Mouse (Mus musculus) right cerebral cortex, adult 2 months (tissue): ENCODE measurements around the gene Higd2a.
A peak's percentile ranks its signal among the peaks of the same experiment; 100 is the strongest.

Experiments used
- DNase-seq, 2 experiments: peaks; one replicate each; pipeline ENCODE4 v3.0.0; 2021 to 2022; ENCODE audit warnings: low spot score in 2 of 2

Gene Higd2a

DNA sequence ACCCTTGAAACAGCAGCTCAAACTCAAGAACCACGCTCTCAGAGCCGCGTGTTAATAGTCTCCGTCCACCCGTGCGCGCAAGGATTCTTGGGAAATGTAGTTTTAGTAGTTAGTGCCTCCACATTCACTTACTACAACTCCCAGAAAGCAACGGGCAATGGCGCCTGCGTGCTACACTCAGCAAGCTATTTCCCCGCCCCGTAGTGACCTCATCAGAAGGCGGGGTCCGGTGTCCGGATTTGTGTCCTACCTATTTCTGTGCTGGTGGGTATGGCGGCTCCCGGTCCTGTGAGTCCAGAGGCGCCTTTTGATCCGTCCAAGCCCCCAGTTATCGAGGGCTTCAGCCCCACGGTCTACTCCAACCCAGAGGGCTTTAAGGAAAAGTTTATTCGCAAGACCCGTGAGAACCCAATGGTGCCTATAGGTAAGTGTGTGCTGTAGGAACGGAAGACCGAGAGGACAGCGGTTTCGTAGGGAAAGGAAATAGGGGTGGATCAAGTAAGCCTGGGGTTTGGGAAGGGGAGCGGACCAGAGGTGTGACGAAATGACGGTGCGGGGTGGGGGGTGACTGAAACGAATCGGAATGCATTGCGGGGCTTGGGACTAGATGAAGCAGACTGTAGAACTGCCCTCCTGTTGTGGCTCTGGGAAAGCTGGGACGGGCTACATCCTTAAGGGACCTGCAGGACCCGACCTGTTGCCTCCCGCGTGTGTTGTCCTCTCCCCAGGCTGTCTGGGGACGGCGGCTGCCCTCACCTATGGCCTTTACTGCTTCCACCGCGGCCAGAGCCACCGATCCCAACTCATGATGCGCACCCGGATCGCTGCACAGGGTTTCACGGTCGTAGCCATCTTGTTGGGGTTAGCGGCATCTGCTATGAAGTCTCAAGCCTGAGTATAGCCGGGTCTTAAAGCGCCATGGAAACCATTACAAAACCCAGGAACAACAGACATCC is at the start of gene Higd2a, which contains the start of gene Nop16:
Higd2a (plus strand) TSS at position 212 of the 956 bp plus-strand sequence.
Nop16 (minus strand) TSS at position 95 of the 956 bp plus-strand sequence.
- DNase-seq: peak; percentile 98

- DNase-seq: no peak
Observed at GRCm38 (mm10) chr13:54548036-54548435, 42.0 kb upstream of the Higd2a start.

DNA sequence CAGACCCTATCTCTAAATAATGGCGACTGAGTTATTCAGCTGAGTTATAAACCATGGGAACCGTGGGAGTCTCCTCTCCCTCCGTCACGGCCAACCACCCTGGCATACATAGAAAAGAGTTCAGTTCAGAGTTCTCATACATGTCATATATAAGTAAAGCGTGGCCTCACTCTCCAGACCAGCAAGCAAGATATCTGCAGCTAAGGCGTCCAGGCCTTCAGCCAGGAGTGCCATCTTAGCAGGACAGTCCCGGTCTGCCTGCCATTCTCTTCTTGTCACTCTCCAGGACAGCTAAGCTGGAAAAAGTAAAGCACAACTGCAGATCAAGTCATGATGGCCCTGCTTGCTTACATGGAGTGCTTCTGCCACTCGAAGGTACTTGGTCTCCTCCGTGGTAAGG is 33.8 kb upstream of the Higd2a start:
- no peak for DNase-seq

- no peak for DNase-seq
Observed at GRCm38 (mm10) chr13:54556796-54557195, 33.2 kb upstream of the Higd2a start.

DNA sequence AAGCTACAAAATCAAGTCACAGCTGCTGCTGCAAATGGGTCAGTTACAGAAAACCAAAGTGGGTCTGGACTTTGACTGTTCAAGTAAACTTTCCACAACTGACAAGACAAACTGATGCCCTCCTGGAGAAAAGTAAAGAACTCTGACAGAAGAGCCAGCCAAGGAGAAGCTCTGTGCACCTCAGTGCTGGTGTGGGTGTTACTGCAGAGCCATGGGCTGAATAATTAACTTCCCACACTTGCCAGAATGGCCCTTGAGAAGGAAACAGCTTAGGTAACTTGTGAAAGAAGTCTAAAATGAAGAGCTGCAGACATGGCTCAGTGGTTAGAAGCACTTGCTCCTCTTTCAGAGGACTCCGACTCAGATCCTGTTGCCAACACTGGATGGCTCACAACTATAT is 32.4 kb upstream of the Higd2a start:
- DNase-seq: no peak

DNA sequence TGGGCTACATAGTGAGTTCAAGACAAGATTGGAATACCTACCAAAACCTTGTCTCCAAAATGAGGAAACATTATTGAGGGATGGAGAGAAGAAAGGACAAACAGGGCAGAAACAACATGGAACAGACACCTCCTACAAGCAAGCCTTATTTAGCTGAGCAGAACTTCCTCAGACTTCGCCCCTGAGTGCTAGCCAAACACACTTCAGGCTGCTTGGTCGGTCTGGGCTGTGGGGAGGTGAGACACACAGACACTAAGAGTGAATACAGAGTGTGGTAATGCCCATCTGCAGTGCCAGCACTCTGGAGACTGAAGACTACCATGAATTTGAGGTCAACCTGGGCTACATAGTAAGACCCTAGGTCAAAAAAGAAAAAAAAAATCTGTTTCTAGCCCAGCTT is 30.4 kb upstream of the Higd2a start:
- DNase-seq: no peak

DNA sequence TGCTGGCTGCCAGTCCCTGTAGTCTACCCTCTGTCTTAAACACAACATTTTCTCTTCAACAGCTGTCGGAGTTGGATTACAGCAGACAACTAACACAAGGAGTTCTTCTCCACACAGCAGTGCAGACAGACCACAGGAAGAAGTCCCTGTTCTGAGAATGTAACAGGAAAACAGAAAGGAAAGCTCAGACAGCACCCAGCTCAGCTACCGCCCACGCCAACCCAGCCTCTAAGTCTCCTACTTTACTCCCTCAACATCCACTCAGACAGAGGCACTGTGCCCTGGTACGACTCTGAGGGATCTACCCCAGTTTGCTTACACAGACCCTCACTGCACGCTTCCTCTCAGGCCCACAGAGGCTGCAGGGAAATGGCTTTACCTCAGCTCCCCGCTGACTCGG is 29.4 kb upstream of the Higd2a start:
- DNase-seq: peak; percentile 30 to 53

DNA sequence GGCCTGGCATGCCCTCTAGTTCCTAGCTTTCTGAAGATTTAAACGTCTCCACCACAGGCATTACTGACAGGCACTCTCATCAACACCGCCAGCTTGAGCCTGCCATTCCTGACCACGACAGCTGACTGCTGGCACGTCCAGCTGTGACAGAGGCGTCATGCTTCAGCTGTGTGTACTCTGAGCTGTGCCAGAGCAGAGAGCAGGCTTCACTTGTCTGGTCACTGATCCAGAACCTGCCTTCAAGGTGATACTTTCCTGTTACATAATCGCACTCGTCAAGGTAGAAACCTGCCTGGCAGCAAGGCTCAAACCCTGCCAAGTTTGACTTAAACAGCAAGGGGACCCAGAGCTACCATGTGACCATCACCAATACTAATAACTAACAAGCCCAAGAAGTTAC is 27.4 kb upstream of the Higd2a start:
- DNase-seq: no peak

DNA sequence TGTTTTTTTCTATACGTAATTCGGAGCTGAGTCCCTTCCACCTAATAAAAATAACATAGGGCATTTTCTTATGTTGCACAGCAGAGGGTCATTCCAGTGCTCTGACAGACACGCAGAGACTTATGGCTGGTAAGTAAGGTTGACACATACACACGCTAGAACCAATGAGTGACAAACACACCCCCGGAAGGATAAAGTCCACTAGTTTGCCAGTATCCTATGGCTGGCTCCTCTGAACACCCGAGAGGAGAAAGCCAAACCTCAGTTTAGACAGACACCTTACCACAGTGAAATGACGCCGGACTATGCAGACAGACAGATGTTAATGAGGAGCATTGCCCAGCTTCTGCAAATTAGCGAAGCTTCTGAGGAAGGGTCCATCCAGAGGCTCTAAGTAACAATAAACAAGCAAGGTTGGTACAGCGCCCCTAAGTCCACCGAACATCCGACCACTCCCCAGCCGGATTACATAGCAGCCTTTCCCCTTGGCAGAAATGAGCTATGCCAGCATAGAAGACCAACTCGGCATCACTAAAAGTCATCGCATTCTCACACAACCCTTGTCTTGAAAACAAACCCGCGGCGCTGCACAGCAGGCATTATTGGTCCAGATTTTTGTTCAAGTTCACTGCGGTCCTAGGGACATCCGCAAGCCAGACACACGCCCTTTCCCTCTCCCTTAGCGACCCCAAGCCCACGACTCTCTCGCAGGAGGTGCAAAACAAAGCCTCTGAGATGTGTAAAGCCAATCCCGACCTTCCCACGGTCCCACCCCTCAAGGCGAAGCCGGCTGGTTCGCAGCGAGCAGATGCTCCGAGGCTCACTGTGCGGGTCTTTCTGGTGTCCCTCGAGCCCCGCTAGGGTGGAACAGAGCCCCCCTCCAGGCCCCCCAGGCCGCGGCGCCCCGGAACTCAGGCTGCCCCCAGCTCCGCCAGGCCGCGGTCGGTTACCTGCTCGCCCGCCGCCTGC is 25.5 kb upstream of the Higd2a start:
- peak in 1 of 2 experiments; percentile 25 for DNase-seq

DNA sequence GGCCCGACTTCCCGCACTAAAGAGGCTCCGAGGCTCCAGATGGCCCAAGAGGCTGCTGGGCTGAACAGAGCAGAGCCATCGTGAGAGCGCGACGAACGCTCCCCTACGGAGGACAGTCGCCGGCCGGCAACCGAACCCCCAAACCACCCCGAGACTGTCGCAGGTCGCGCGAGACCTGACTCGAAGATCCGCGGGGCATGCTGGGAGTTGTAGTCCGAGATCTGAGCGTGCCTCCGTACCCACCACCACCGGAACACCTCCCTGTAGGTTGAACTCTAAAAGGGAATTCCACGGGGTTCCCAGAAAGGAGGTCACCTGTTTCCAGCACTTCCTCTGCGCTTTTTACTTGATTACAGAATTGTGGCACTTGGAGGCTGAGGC is 24.8 kb upstream of the Higd2a start, which contains the start of gene 4833439L19Rik:
4833439L19Rik (minus strand) TSS at position 235 of the 381 bp plus-strand sequence.
- peak; percentile 96 to 97 for DNase-seq

DNA sequence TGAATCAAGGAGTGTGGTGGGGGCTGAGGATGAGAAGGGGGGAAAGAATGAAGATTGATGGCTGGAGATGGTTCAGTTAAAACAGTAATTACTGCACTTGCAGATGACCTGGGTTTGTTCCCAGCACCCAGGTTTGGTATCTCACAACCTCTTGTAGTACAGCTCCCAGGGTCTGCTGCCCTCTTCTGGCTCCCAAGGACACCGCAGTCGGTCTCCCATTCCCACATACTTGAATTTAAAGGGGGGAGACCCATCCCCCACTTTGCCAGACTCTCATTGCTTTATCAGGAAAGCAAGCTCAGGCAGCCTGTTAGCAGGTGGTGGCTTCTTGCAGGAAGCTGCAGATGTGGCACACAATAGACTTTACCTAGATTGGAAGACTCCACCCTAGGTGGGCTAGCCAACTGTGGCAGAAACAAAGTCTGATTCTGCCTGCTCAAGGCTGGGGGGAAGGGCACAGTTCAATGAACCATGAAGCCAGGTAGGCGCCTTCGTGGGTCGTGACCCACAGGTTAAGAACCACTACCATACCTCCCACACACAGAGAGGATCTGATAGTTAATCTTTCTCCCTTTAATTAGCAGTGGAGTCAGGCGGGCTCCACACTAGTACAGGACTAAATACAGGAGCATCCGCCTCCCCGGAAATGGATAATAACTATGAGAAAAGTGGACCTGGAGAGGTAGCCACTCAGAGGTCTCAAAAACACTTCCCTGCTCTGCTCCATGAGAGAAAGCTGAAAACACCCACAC is 24.2 kb upstream of the Higd2a start:
- DNase-seq: peak; percentile 38 to 47

GRCm38 (mm10) chr13:54568380-54568779 is 21.6 kb upstream of the Higd2a start:
- DNase-seq: no peak

GRCm38 (mm10) chr13:54569282-54569681 is 20.7 kb upstream of the Higd2a start:
- DNase-seq: no peak

DNA sequence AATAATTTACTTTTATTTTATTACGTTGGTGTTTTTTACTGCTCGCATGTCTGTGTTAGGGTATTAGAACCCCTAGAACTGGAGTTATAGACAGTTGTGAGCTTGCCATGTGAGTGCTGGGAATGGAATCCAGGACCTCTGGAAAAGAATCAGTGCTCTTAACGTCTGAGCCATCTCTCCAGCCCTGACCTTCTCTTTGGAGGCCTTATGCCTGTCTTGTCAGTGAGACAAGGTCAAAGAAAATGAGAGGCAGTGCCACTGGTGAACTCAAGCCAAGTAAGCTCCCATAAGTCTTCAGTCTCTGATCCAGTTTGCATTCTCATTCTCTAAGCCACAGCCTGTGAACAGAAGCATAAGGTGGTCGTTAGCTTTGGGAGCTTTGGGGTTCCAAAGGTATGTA is 19.3 kb upstream of the Higd2a start:
- no peak for DNase-seq

DNA sequence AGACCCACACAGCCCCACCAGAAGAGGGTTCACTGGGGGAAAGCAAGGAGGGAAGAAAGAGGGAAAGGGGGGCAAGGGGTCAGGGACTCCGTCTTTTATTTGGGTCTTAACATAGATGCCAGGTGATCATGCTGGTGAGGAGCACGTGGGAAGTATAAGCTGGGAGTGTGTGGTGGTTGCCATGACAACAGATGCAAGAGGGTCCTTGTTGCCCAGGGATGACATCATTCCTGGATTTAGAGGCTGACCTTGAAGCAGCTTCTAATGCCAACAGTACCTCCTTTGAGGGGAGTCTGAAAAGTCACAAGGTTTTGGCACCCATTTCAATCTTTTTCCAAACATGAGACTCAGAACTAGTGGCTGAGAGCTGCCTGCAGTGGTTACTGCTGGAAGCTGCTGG is 18.4 kb upstream of the Higd2a start:
- DNase-seq: no peak

GRCm38 (mm10) chr13:54572621-54573020 is 17.4 kb upstream of the Higd2a start:
- no peak for DNase-seq

DNA sequence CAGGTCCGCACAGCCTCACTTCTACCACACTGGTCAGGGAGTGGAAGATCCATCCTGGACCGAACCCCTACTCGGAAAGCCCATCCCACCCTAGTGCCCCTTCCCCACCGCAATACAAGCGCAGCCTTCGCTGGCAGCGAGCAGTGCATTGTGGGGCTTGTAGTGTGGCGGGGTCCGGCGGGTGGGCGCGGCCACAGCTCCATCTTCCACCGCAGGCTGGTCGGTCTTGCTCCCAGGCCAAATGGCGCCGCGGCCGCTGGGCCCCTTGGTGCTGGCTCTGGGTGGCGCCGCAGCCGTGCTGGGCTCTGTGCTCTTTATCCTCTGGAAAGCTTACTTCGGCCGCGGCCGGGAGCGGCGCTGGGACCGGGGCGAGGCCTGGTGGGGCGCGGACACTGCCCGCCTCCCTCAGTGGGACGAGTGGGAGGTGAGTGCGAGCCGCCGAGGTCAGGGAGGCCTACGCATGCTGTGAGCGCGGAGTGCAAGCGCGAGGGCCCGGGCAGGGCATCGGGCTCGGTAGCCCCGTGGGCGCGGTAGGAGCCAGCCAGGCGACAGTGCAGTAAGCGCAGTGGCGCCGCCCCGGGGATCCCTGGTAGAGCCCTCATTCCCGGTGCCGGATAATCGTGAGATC is 15.0 kb upstream of the Higd2a start, which contains the start of gene Arl10:
Arl10 (plus strand) TSS at position 162 of the 628 bp plus-strand sequence.
- DNase-seq: peak; percentile 70 to 82

GRCm38 (mm10) chr13:54575489-54575888 is 14.5 kb upstream of the Higd2a start:
- DNase-seq: no peak

- no peak for DNase-seq
Observed at GRCm38 (mm10) chr13:54577652-54578507, 12.1 kb upstream of the Higd2a start.

- DNase-seq: no peak
Observed at GRCm38 (mm10) chr13:54581385-54581784, 8.6 kb upstream of the Higd2a start.
